Mouse (Mus musculus): Measurements from ENCODE around the gene Olfr746. TPM values are rescaled to one million over a fixed set of nuclear protein-coding genes. Genes with fewer than 3 reads are reported as not detected.

Gene Olfr746
- not detected in 2 replicates for polyA plus RNA-seq (2011; ENCODE audit: insufficient read depth, insufficient read length, low replicate concordance, missing spikeins)

GRCm38 (mm10) chr14:50646783-50647182 is at the start of gene Olfr746:
TSS of gene Olfr746 (plus strand) at chr14:50647083.
- Histone ChIP-seq H3K4me3 (replicated peaks; ENCODE audit: control insufficient read depth, low read depth, low read length) (no peak within 1 kb of the TSS), H3K27ac (ENCODE audit: control insufficient read depth, insufficient read depth, low read depth, low read length, poor library complexity) (no peak within 1 kb of the TSS), H3K4me1 (ENCODE audit: control insufficient read depth, insufficient read depth, low read length) (no peaks in the 10 kb centered on the region)
- TF ChIP-seq POLR2A (IDR thresholded peaks at IDR 0.05; ENCODE audit: borderline replicate concordance, control insufficient read depth, low read depth, low read length) (no peak), CTCF (IDR thresholded peaks at IDR 0.05; ENCODE audit: control insufficient read depth, insufficient read depth, low read length) (no peak)

DNA sequence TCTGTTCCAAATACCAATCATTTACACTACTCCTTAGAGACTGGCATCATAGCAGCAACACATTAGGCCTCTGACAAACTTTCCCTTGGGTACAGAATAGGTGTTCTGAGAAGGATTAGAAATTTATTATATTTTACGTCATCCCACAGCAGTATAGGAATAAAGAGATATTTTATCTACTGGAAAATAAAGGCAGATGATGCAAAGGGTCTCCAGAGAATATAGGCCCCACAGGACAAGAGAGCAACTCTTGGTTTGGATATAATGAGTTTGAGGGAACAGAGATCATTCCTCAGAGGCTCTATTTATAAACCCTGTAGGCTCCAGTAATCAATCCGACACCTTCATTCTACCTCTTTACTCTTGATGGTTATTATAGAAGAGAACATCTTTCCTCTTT is 32.3 kb upstream of the Olfr746 start, which contains the start of gene Olfr744:
Olfr744 (plus strand) TSS at position 301 of the 400 bp plus-strand sequence.
- H3K4me3 ChIP-seq (replicated peaks; ENCODE audit: control insufficient read depth, low read depth, low read length) = no peak within 1 kb of the TSS
- H3K27ac ChIP-seq (ENCODE audit: control insufficient read depth, insufficient read depth, low read depth, low read length, poor library complexity) = no peak within 1 kb of the TSS
- H3K4me1 ChIP-seq (ENCODE audit: control insufficient read depth, insufficient read depth, low read length) = no peaks in the 10 kb centered on the region
- TF ChIP-seq CTCF (IDR thresholded peaks at IDR 0.05; ENCODE audit: control insufficient read depth, insufficient read depth, low read length) (no peak), POLR2A (IDR thresholded peaks at IDR 0.05; ENCODE audit: borderline replicate concordance, control insufficient read depth, low read depth, low read length) (no peak)
- 85% methylated on average over 2 of the region's 2 CpGs for WGBS

GRCm38 (mm10) chr14:50639088-50639487 is 7.8 kb upstream of the Olfr746 start, which contains the start of gene Olfr745:
TSS of gene Olfr745 (plus strand) at chr14:50639388.
- Histone ChIP-seq H3K4me1 (ENCODE audit: control insufficient read depth, insufficient read depth, low read length) (no peaks in the 10 kb centered on the region), H3K4me3 (replicated peaks; ENCODE audit: control insufficient read depth, low read depth, low read length) (no peak within 1 kb of the TSS), H3K27ac (ENCODE audit: control insufficient read depth, insufficient read depth, low read depth, low read length, poor library complexity) (no peak within 1 kb of the TSS)
- TF ChIP-seq POLR2A (IDR thresholded peaks at IDR 0.05; ENCODE audit: borderline replicate concordance, control insufficient read depth, low read depth, low read length) = no peak
- TF ChIP-seq CTCF (IDR thresholded peaks at IDR 0.05; ENCODE audit: control insufficient read depth, insufficient read depth, low read length) = no peak
- 66% methylated on average over 2 of the region's 2 CpGs for WGBS

- Histone ChIP-seq H3K4me3 (replicated peaks; ENCODE audit: control insufficient read depth, low read depth, low read length) (no peak within 1 kb of the TSS), H3K4me1 (ENCODE audit: control insufficient read depth, insufficient read depth, low read length) (no peaks in the 10 kb centered on the region), H3K27ac (ENCODE audit: control insufficient read depth, insufficient read depth, low read depth, low read length, poor library complexity) (no peak within 1 kb of the TSS)
- TF ChIP-seq CTCF (IDR thresholded peaks at IDR 0.05; ENCODE audit: control insufficient read depth, insufficient read depth, low read length) (no peak), POLR2A (IDR thresholded peaks at IDR 0.05; ENCODE audit: borderline replicate concordance, control insufficient read depth, low read depth, low read length) (no peak)
- 83% methylated on average over 3 of the region's 3 CpGs for WGBS
These were observed 46.2 kb downstream of the Olfr746 start, which contains the start of gene Olfr747 for GRCm38 (mm10) chr14:50693106-50693505. TSS of gene Olfr747 (minus strand) at chr14:50693206.

Other genes with a start within 250 kb of the Olfr746 start
- not detected in 2 replicates for gene Olfr738, start 239.5 kb upstream of the Olfr746 start, polyA plus RNA-seq (2011; ENCODE audit: insufficient read depth, insufficient read length, low replicate concordance, missing spikeins)
- gene Olfr739, start 228.5 kb upstream of the Olfr746 start, polyA plus RNA-seq (2011; ENCODE audit: insufficient read depth, insufficient read length, low replicate concordance, missing spikeins) = not detected in 2 replicates
- gene Olfr740, start 201.5 kb upstream of the Olfr746 start, polyA plus RNA-seq (2011; ENCODE audit: insufficient read depth, insufficient read length, low replicate concordance, missing spikeins) = not detected in 2 replicates
- gene Olfr741, start 174.3 kb upstream of the Olfr746 start, polyA plus RNA-seq (2011; ENCODE audit: insufficient read depth, insufficient read length, low replicate concordance, missing spikeins) = not detected in 2 replicates
- not detected in 2 replicates for gene Olfr742, start 143.5 kb upstream of the Olfr746 start, polyA plus RNA-seq (2011; ENCODE audit: insufficient read depth, insufficient read length, low replicate concordance, missing spikeins)
- gene Olfr743, start 125.2 kb upstream of the Olfr746 start, polyA plus RNA-seq (2011; ENCODE audit: insufficient read depth, insufficient read length, low replicate concordance, missing spikeins) = not detected in 2 replicates
- not detected in 2 replicates for gene Olfr744, start 32.2 kb upstream of the Olfr746 start, polyA plus RNA-seq (2011; ENCODE audit: insufficient read depth, insufficient read length, low replicate concordance, missing spikeins)
- not detected in 2 replicates for gene Olfr745, start 7.7 kb upstream of the Olfr746 start, polyA plus RNA-seq (2011; ENCODE audit: insufficient read depth, insufficient read length, low replicate concordance, missing spikeins)
- gene Olfr747, start 46.1 kb downstream of the Olfr746 start, polyA plus RNA-seq (2011; ENCODE audit: insufficient read depth, insufficient read length, low replicate concordance, missing spikeins) = not detected in 2 replicates
- gene Olfr748, start 60.3 kb downstream of the Olfr746 start, polyA plus RNA-seq (2011; ENCODE audit: insufficient read depth, insufficient read length, low replicate concordance, missing spikeins) = not detected in 2 replicates
- not detected in 2 replicates for gene Olfr749, start 98.0 kb downstream of the Olfr746 start, polyA plus RNA-seq (2011; ENCODE audit: insufficient read depth, insufficient read length, low replicate concordance, missing spikeins)
- 17.8 and 28.7 TPM in 2 replicates for gene Ttc5, start 138.4 kb downstream of the Olfr746 start, polyA plus RNA-seq (2011; ENCODE audit: insufficient read depth, insufficient read length, low replicate concordance, missing spikeins)
- not detected in 2 replicates for gene Ccnb1ip1, start 160.6 kb downstream of the Olfr746 start, polyA plus RNA-seq (2011; ENCODE audit: insufficient read depth, insufficient read length, low replicate concordance, missing spikeins)
- gene Parp2, start 160.8 kb downstream of the Olfr746 start, polyA plus RNA-seq (2011; ENCODE audit: insufficient read depth, insufficient read length, low replicate concordance, missing spikeins) = 24.4 and 40.2 TPM in 2 replicates
- 60.8 and 102 TPM in 2 replicates for gene Tep1, start 223.5 kb downstream of the Olfr746 start, polyA plus RNA-seq (2011; ENCODE audit: insufficient read depth, insufficient read length, low replicate concordance, missing spikeins)

All from bone marrow, adult 2 months (tissue).